Mouse (Mus musculus) embryo, embryonic 10.5 days (tissue): ENCODE measurements around the gene Parvg.
A peak's percentile ranks its signal among the peaks of the same experiment; 100 is the strongest.
"Not testable (repeated sequence)": the region's sequence is repeated elsewhere in the genome, so short reads cannot be mapped to it uniquely, and the experiment has no call there.

ENCODE experiments used
- DNase-seq: peaks from one replicate; pipeline ENCODE4 v3.0.0-alpha.2; 2015; ENCODE audit warnings: low spot score

Gene Parvg

GRCm38 (mm10) chr15:84323966-84324869, at the start of gene Parvg:
Gene Parvg, plus strand, starts transcription at chr15:84324026.
- no peak for DNase-seq

- no peak for DNase-seq
These were observed 47.8 kb upstream of the Parvg start for GRCm38 (mm10) chr15:84276066-84276465.

GRCm38 (mm10) chr15:84278091-84278490, 45.7 kb upstream of the Parvg start:
- DNase-seq: no peak

GRCm38 (mm10) chr15:84278656-84279055, 45.2 kb upstream of the Parvg start:
- no peak for DNase-seq

GRCm38 (mm10) chr15:84280309-84280708, 43.5 kb upstream of the Parvg start:
- DNase-seq: no peak

- DNase-seq: no peak
These were observed 43.0 kb upstream of the Parvg start for GRCm38 (mm10) chr15:84280712-84281347.

- DNase-seq: no peak
These were observed 41.4 kb upstream of the Parvg start for GRCm38 (mm10) chr15:84282206-84283085.

- peak; percentile 65 for DNase-seq
These were observed 39.8 kb upstream of the Parvg start for GRCm38 (mm10) chr15:84284059-84284458.

- DNase-seq: no peak
These were observed 38.4 kb upstream of the Parvg start for GRCm38 (mm10) chr15:84285453-84285852.

GRCm38 (mm10) chr15:84288953-84289352, 34.9 kb upstream of the Parvg start:
- not testable (repeated sequence) for DNase-seq

- DNase-seq: no peak
These were observed 32.7 kb upstream of the Parvg start for GRCm38 (mm10) chr15:84291097-84291496.

- no peak for DNase-seq
These were observed 30.2 kb upstream of the Parvg start for GRCm38 (mm10) chr15:84293590-84293989.

- DNase-seq: no peak
These were observed 29.4 kb upstream of the Parvg start for GRCm38 (mm10) chr15:84294391-84294790.

GRCm38 (mm10) chr15:84295225-84295624, 28.6 kb upstream of the Parvg start:
- no peak for DNase-seq

GRCm38 (mm10) chr15:84297454-84297853, 26.4 kb upstream of the Parvg start:
- DNase-seq: no peak

- DNase-seq: peak; percentile 80
These were observed 24.9 kb upstream of the Parvg start for GRCm38 (mm10) chr15:84298804-84299370.

- peak; percentile 81 for DNase-seq
These were observed 24.0 kb upstream of the Parvg start for GRCm38 (mm10) chr15:84299662-84300333.

GRCm38 (mm10) chr15:84300591-84300990, 23.2 kb upstream of the Parvg start:
- no peak for DNase-seq

GRCm38 (mm10) chr15:84301026-84301425, 22.8 kb upstream of the Parvg start:
- DNase-seq: peak; percentile 67

- DNase-seq: no peak
These were observed 22.0 kb upstream of the Parvg start for GRCm38 (mm10) chr15:84301641-84302420.

- no peak for DNase-seq
These were observed 20.6 kb upstream of the Parvg start for GRCm38 (mm10) chr15:84303264-84303663.
